Comparison of ENCODE assay signal across 32 mouse cellular contexts in genomic region chr3:55093161-55093560, GRCm38 (mm10). TPM values are rescaled to one million over a fixed set of nuclear protein-coding genes. Genes with fewer than 3 reads are reported as not detected.
DNase-seq lines count a peak whose midpoint lies in the region; TF ChIP-seq lines count a peak whose summit lies in the region.
"Had no signal": no experiment of that assay in that cellular context is flagged by ENCODE, and none has a peak within 500 bp of the region (broad histone marks: within the 10 kb centered on the region; RNA-seq: fewer than 3 reads in every experiment).

No protein-coding gene starts in this region.

- H3ac ChIP-seq in C2C12 (ENCODE audit: control insufficient read depth, insufficient read length, low read depth): no peak overlapping the region
- H3ac ChIP-seq in myocyte (ENCODE audit: control insufficient read depth, insufficient read length): no peak overlapping the region

- H3K36me3 ChIP-seq in C2C12 (ENCODE audit: control insufficient read depth, insufficient read depth) (no peaks in the 10 kb centered on the region), myocyte (ENCODE audit: control insufficient read depth, insufficient read depth) (no peaks in the 10 kb centered on the region)
- H3K36me3 ChIP-seq: embryonic facial prominence, embryonic 12.5 days; embryonic facial prominence, embryonic 15.5 days; forebrain, embryonic 12.5 days; forebrain, embryonic 15.5 days; heart, embryonic 12.5 days; heart, embryonic 15.5 days had no signal

- H3K79me3 ChIP-seq in C2C12 (ENCODE audit: low read depth): no peaks in the 10 kb centered on the region

- no peak for TF ChIP-seq CTCF in C2C12 (IDR thresholded peaks at IDR 0.05; ENCODE audit: control insufficient read depth, insufficient read depth, insufficient read length)

- H3K79me2 ChIP-seq in C2C12 (ENCODE audit: control insufficient read depth, insufficient read depth): no peaks in the 10 kb centered on the region
- no peaks in the 10 kb centered on the region for H3K79me2 ChIP-seq in myocyte (ENCODE audit: control insufficient read depth, insufficient read depth)

- peak; percentile 43 for DNase-seq in heart, adult 11 months
- no peak for DNase-seq in heart, postnatal 4 days
- DNase-seq in lung, postnatal 25 days (ENCODE audit: low spot score): no peak
- no peak for DNase-seq in thymus, postnatal 36 days
- DNase-seq: B cell, adult 2 months; cerebellum, adult 11 months; cerebellum, adult 2 months; cerebellum, adult 9-11 months; cerebellum, postnatal 25 days; heart, adult 18-20 months; heart, postnatal 10 days; heart, postnatal 36 days; kidney, adult 18-20 months had no signal

- no peak overlapping the region for H3K4me2 ChIP-seq in myocyte (ENCODE audit: low read depth)
- H3K4me2 ChIP-seq: embryonic facial prominence, embryonic 12.5 days; embryonic facial prominence, embryonic 15.5 days; forebrain, embryonic 12.5 days; forebrain, embryonic 15.5 days; heart, embryonic 12.5 days; heart, embryonic 15.5 days; hindbrain, embryonic 14.5 days had no signal

- no peak for TF ChIP-seq POLR2A in myocyte (IDR thresholded peaks at IDR 0.05; ENCODE audit: insufficient read length, low read depth)

- H3K4me3 ChIP-seq in C2C12 (ENCODE audit: insufficient read depth, poor library complexity, severe bottlenecking) (no peak overlapping the region), myocyte (no peak overlapping the region)
- H3K4me3 ChIP-seq: embryonic facial prominence, embryonic 12.5 days; embryonic facial prominence, embryonic 15.5 days; forebrain, embryonic 12.5 days; forebrain, embryonic 15.5 days; heart, embryonic 12.5 days; heart, embryonic 15.5 days had no signal

- H3K27me3 ChIP-seq in C2C12 (ENCODE audit: control insufficient read depth, insufficient read depth, insufficient read length) (no peaks in the 10 kb centered on the region), myocyte (ENCODE audit: control insufficient read depth, insufficient read depth, insufficient read length) (no peaks in the 10 kb centered on the region)
- H3K27me3 ChIP-seq: embryonic facial prominence, embryonic 12.5 days; embryonic facial prominence, embryonic 15.5 days; forebrain, embryonic 12.5 days; forebrain, embryonic 15.5 days; heart, embryonic 12.5 days; heart, embryonic 15.5 days had no signal

TF ChIP-seq in C2C12, 6 proteins besides CTCF, POLR2A, EP300 and RAD21:
- no peak for TF ChIP-seq CEBPB (IDR thresholded peaks at IDR 0.05; ENCODE audit: low read depth)
- TF ChIP-seq MAX (IDR thresholded peaks at IDR 0.05): peak; percentile 32
- peak; percentile 84 for TF ChIP-seq USF1 (IDR thresholded peaks at IDR 0.05; ENCODE audit: low read depth)
TF ChIP-seq in C2C12: peak in this region for 2.

TF ChIP-seq in myocyte, 11 proteins besides CTCF, POLR2A, EP300 and RAD21:
- TF ChIP-seq REST (IDR thresholded peaks at IDR 0.05; ENCODE audit: insufficient read depth, insufficient read length) (no peak), USF1 (IDR thresholded peaks at IDR 0.05; ENCODE audit: low read depth) (peak; percentile 78)

RNA-seq across cellular contexts. Expression of gene Spg20, which starts 18.7 kb away (rescaled TPM):
- total RNA-seq in heart, postnatal 4 days (2021): 10 to 100 TPM; 43.4 to 48.1 TPM
- polyA plus RNA-seq in C2C12 (2012; fragmentation: generic; extraction: Trizol): 24.0 TPM
- polyA plus RNA-seq in myocyte (2012; fragmentation: generic; extraction: Trizol): 49.3 TPM

RNA-seq across cellular contexts. Expression of gene Ccna1, which starts 37.9 kb away (rescaled TPM):
- total RNA-seq in heart, postnatal 4 days (2021): under 1 TPM; 0.88 to 0.91 TPM
- polyA plus RNA-seq in C2C12 (2012; fragmentation: generic; extraction: Trizol): not detected
- polyA plus RNA-seq in myocyte (2012; fragmentation: generic; extraction: Trizol): not detected
- total RNA-seq: adrenal gland, adult 18-20 months; adrenal gland, postnatal 36 days; common myeloid progenitor, adult 5-6 weeks; gastrocnemius, adult 8-10 months; heart, adult 18-20 months; heart, postnatal 36 days; MEL had no signal
- polyA plus RNA-seq: activated CD4-positive, CD25-positive, alpha-beta regulatory T cell, adult 4 months; CD4-positive, CD25-positive, alpha-beta regulatory T cell, adult 4 months; inflammation-experienced regulatory T-cells, adult 6 months had no signal

RNA-seq across cellular contexts. Expression of gene Ccdc169, which starts 44.0 kb away (rescaled TPM):
- under 1 TPM in 1 of 2 experiments, not detected in 1; 0.18 TPM for total RNA-seq in heart, postnatal 4 days (2021)
- 0.05 TPM for polyA plus RNA-seq in C2C12 (2012; fragmentation: generic; extraction: Trizol)
- 0.12 TPM for polyA plus RNA-seq in myocyte (2012; fragmentation: generic; extraction: Trizol)
- total RNA-seq: adrenal gland, adult 18-20 months; gastrocnemius, adult 8-10 months; heart, postnatal 36 days; hindbrain, postnatal 0 days had no signal
- polyA plus RNA-seq: activated CD4-positive, CD25-positive, alpha-beta regulatory T cell, adult 4 months; CD4-positive, CD25-positive, alpha-beta regulatory T cell, adult 4 months; heart, embryonic 15.5 days; hindbrain, embryonic 14.5 days; hindbrain, postnatal 0 days; inflammation-experienced regulatory T-cells, adult 6 months; intestine, embryonic 16.5 days had no signal
